Mouse (Mus musculus): ENCODE results near the gene Esrra.

The Esrra gene

GRCm38 (mm10) chr19:6941372-6942248, 20.0 kb upstream of the Esrra start, which contains the start of gene Bad:
Gene Bad, plus strand, starts transcription at chr19:6941861.
- DNase-seq (ENCODE audit: low read depth, low spot score) = peak; percentile 93

- no peak for DNase-seq (ENCODE audit: low read depth, low spot score)
Observed at GRCm38 (mm10) chr19:6940396-6941351, 19.1 kb upstream of the Esrra start.

- no peak for DNase-seq (ENCODE audit: low read depth, low spot score)
Observed at GRCm38 (mm10) chr19:6939106-6940002, 17.7 kb upstream of the Esrra start.

GRCm38 (mm10) chr19:6937541-6938465, 16.2 kb upstream of the Esrra start:
- DNase-seq (ENCODE audit: low read depth, low spot score) = no peak

GRCm38 (mm10) chr19:6936299-6936698, 14.7 kb upstream of the Esrra start:
- no peak for DNase-seq (ENCODE audit: low read depth, low spot score)

- no peak for DNase-seq (ENCODE audit: low read depth, low spot score)
Observed at GRCm38 (mm10) chr19:6934195-6934977, 12.8 kb upstream of the Esrra start, which contains the start of gene Kcnk4. Gene Kcnk4, minus strand, starts transcription at chr19:6934515.

- DNase-seq (ENCODE audit: low read depth, low spot score) = no peak
Observed at GRCm38 (mm10) chr19:6933436-6934194, 12.0 kb upstream of the Esrra start.

GRCm38 (mm10) chr19:6933102-6933435, 11.5 kb upstream of the Esrra start:
- no peak for DNase-seq (ENCODE audit: low read depth, low spot score)

GRCm38 (mm10) chr19:6932018-6932417, 10.4 kb upstream of the Esrra start:
- DNase-seq (ENCODE audit: low read depth, low spot score) = no peak

- DNase-seq (ENCODE audit: low read depth, low spot score) = no peak
Observed at GRCm38 (mm10) chr19:6931002-6931401, 9.4 kb upstream of the Esrra start.

GRCm38 (mm10) chr19:6928080-6928479, 6.5 kb upstream of the Esrra start:
- DNase-seq (ENCODE audit: low read depth, low spot score) = no peak

- DNase-seq (ENCODE audit: low read depth, low spot score) = peak; percentile 51
Observed at GRCm38 (mm10) chr19:6926559-6927255, 5.1 kb upstream of the Esrra start.

- no peak for DNase-seq (ENCODE audit: low read depth, low spot score)
Observed at GRCm38 (mm10) chr19:6925611-6926329, 4.2 kb upstream of the Esrra start.

GRCm38 (mm10) chr19:6925307-6925573, 3.6 kb upstream of the Esrra start, which contains the start of gene Catsperz:
Gene Catsperz, minus strand, starts transcription at chr19:6925380.
- DNase-seq (ENCODE audit: low read depth, low spot score) = no peak

GRCm38 (mm10) chr19:6924461-6925306, 3.1 kb upstream of the Esrra start:
- peak; percentile 68 for DNase-seq (ENCODE audit: low read depth, low spot score)

- no peak for DNase-seq (ENCODE audit: low read depth, low spot score)
Observed at GRCm38 (mm10) chr19:6922901-6923735, 1.5 kb upstream of the Esrra start.
